Mouse (Mus musculus): ENCODE data around the gene Gm17482. TPM values are rescaled to one million over a fixed set of nuclear protein-coding genes. Genes with fewer than 3 reads are reported as not detected.

Gm17482 gene
- total RNA-seq, 2 experiments from 2014 or later: not detected

DNA sequence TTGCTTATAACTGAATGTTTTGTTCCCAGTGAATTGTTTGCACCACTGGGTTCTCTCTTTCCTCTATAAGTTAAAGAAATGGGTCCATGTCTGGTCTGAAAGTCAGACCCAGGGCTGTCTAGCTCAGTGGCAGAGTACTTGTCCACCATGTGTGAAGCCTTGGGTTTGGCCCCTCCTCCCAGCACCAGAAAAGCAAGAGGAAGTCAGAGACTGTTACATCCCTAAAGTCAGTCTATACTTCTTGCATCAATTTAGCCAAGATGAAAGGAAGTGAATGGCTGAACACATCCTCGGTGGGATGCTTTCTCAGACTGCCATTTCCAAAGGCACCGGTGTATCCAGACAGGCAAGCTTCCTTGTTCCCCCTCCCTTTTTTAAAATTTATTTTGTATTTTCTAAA is 63.9 kb downstream of the Gm17482 start:
- peak; percentile 63 for ATAC-seq (ENCODE audit: poor library complexity, severe bottlenecking)

DNA sequence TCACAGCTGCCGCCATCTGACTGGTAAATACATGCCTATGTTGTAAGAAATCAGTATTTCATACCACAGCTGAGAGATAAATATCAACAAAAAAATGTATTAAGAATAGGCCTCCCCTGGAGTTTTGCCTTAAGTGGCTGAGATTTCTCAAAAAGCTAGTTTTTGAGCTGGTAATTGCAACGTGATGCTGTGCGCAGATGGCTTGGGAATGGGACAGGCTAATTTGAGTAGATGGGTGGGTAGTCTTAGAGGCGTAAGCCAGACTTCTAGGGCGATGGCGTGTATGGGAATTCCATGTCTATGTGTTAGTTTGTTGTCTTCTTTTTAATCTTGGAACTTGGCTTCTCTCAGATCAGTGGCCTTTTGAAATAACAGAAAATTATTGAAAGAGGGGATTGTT is 64.7 kb downstream of the Gm17482 start:
- ATAC-seq (ENCODE audit: poor library complexity, severe bottlenecking): no peak

DNA sequence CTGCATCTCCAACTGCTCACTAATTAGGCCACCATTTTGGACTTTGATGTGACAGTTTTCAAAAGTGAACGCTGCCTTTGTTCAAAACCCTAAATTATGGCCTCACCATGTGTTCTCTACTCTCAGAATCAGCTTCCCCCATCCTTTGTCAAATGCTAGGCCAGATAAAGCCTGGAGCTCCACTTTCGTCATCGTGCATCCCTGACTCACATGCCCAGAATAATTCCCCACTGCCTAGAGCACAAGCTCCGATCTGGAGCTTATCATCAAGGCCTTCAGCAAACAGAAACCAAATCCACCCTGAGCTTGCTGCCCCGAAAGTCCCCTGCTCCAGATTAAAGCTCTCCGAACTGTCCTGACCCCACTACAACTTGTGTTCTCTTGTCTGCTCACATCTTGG is 65.5 kb downstream of the Gm17482 start:
- no peak for ATAC-seq (ENCODE audit: poor library complexity, severe bottlenecking)

DNA sequence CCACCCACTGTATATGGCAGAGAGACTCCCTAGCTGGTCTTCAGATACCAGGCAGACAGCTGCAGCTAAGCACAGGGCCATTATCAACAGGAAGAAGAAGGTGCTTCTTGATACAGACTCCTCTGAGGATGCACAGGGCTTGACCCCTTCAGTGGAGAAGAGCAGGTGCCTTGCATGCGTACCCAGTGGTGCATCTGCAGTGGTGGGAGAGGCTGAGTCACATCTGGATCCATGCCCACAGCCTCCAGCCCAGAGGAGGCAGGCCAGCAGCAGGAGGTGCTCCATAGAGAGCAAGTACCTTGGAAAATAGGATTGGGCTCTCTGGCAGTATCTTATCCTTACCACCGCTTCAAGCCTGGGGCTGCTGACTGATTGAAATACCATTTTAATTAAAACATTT is 66.7 kb downstream of the Gm17482 start:
- no peak for ATAC-seq (ENCODE audit: poor library complexity, severe bottlenecking)

DNA sequence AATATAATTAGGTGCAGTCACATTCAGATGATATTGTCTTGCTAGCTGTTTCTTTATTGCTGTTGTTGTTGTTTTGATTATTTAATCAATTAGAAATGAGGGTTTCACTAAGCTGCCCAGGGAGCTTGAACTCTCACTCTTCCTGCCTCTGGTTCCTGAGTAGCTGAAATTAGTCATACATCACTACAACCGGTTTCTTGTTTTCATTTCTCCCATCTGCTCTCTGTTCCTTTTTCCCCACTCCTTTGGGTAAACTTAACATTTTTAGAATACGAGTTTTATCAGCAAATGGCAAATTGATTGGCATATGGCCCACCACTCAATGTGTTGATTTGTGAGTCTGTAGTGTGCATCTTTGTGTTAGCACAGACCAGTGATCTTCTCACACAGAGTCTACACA is 80.0 kb downstream of the Gm17482 start:
- ATAC-seq (ENCODE audit: poor library complexity, severe bottlenecking): peak; percentile 57

Other genes with a start within 250 kb of the Gm17482 start
- gene Tamm41, start 189.5 kb upstream of the Gm17482 start, total RNA-seq (2015): 22.9 and 24.9 TPM in 2 replicates
- gene Tamm41, start 189.5 kb upstream of the Gm17482 start, total RNA-seq (2017): 29.5 and 31.2 TPM in 2 replicates
- not detected in 2 replicates for gene Syn2, start 92.4 kb upstream of the Gm17482 start, total RNA-seq (2015)
- gene Syn2, start 92.4 kb upstream of the Gm17482 start, total RNA-seq (2017): not detected in 2 replicates
- gene Timp4, start 24.9 kb downstream of the Gm17482 start, total RNA-seq (2015): 0.02 TPM in 1 of 2 replicates, not detected in the other
- gene Timp4, start 24.9 kb downstream of the Gm17482 start, total RNA-seq (2017): not detected in 2 replicates
- gene Pparg, start 133.6 kb downstream of the Gm17482 start, total RNA-seq (2015): 2.8 and 6.5 TPM in 2 replicates
- 2.0 and 2.7 TPM in 2 replicates for gene Pparg, start 133.6 kb downstream of the Gm17482 start, total RNA-seq (2017)

Measured in megakaryocyte, adult 5-6 weeks (primary cell).